Mouse (Mus musculus) frontal cortex, adult 2 months (tissue): Measurements from ENCODE around the gene Ak6. TPM values are rescaled to one million over a fixed set of nuclear protein-coding genes. Genes with fewer than 3 reads are reported as not detected.

Experiments used
- DNase-seq, 2 experiments: peaks; one replicate each; pipeline ENCODE4 v3.0.0; 2022; ENCODE audit warnings: low spot score in 1 of 2; ENCODE audit errors: extremely low spot score in 1 of 2
- polyA plus RNA-seq: library from polyadenylated mRNA; depleted of rRNA; stranded (reverse); fragments of >200 nt; gene quantifications from 2 replicates; pipeline ENCODE4 v1.2.3, GENCODE M21; 2012; rRNA removed

Ak6 gene
- polyA plus RNA-seq, 1 experiment = 148 TPM

DNA sequence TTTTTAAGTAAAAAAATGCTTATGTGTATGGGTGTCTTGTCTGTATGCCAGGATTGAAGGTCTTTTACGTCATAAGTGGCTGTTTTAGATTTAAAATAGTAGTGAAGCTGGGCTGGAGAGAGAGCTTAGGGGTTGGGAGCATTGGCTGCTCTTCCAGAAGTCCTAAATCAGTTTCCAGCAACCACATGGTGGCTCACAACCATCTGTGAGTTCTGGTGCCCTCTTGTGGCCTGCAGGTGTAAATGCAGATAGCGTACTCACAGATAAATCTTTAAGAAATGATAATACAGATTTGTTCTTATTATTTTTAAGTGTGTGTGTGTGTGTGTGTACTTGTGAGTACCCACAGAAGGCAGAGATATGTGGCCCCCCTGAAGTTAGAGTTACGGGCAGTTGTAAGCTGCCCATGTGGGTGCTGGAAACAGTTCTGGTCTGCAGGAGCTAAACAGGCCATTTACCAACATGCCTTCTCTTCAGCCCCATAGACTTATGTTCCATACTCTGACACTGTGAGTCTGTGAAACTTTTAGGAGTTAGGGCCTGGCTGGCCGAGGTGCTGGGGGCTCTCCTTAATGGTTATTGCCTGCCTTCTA lies 9.2 kb downstream of the Ak6 start:
- peak in 1 of 2 experiments; percentile 76 for DNase-seq

DNA sequence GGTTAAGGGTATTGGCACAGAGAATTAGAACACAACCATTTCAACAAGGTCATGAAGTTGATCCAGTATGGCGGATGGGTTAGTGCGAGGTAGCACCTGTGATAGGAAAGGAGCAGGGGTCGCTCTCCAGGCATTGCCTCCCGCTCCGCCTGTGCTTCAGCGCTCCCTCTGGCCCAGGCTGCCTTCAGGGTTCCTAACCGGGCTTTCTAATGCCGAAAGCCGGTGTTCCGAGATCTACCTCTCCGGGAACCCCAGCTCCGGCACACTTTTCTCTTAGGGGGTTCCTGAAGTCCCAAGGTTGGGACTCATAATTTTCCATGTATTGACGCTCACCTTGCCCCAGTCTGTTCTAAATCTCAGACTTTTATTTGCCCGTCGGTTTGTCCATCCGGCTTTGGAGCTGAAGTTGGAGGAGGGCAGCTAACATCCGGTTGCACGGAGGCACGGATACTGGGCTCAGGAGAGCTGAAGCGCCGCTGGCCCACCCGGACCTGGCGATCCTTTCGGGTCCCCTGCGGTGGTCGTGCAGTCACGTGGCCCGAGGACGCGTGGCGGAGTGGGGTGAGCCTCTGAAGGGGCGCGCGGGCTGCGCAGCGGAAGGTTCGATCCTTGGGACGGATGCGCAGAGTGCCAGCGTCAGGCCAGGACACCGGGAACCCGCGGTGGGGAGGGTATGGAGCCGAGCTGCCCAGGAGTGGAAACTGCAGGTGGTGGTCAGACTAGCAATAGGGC lies 18.7 kb downstream of the Ak6 start, which contains the start of gene Ccdc125:
Gene Ccdc125 (plus strand): TSS at position 427 of the 732 bp plus-strand sequence.
- DNase-seq = no peak

DNA sequence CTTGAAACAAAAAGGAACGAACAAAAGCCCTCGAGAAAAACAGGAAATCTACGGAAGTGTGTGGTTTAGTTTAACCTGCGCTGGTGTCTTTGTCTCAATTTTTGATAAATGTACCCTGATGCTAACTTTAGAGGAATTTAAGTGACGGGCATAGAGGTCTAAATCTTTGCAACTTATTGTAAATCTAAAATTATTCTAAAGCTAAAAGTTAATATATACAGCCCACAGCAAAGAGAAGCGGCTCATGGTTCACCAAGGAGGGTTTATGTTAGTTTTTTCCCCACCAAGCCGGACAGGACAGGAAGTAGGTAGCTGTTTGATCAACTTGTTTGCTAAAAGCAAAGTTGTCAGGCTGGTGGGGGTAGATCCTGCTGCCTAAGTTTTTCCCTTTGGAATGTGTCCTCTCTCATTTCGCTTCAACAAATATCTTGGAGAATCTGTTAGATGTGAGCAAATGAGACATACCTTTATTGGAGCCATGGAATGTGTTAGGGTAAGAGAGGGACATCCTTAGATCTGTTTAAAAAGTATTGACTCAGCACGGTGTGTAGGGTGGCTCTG lies 19.5 kb downstream of the Ak6 start:
- DNase-seq = no peak

GRCm38 (mm10) chr13:100675936-100676635 lies 25.3 kb downstream of the Ak6 start:
- no peak for DNase-seq

- DNase-seq = no peak
These were observed 30.8 kb downstream of the Ak6 start for GRCm38 (mm10) chr13:100681615-100682014.

DNA sequence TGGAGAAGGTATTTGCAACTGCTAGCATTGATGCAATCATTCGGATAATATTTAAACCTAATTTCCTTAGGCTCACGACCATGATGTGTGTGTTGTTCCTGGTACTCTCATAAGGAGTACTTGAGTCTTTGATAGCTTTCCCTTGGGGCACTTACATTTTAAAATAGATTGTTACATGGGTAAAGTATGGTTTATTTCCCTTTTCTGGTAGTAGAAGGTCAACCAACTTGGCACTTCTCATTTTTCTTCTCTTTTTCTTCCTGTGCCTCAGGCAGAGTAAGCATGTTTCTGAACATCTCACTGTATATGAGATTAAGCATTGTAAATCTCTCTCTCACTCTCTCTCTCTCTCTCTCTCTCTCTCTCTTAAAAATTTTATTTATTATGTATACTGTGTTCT lies 32.1 kb downstream of the Ak6 start:
- DNase-seq = no peak

DNA sequence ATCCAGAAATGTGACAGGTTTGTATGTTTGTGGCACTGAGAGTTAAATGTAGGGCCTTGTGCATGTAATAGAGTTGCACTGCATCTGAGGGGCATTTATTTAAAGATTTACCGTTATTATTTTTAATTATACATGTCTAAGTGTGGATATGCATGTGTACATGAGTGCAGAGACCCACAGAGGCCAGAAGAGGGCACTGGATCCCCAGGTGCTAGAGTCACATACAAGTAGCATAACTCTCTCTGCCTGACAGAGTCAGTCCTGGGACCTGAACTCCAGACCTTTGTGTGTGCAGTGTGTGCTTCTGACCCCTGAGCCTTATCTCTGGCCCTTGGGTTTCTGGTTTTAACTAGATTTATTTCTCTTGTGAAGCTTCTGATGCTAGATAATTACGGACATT lies 33.6 kb downstream of the Ak6 start:
- no peak for DNase-seq

DNA sequence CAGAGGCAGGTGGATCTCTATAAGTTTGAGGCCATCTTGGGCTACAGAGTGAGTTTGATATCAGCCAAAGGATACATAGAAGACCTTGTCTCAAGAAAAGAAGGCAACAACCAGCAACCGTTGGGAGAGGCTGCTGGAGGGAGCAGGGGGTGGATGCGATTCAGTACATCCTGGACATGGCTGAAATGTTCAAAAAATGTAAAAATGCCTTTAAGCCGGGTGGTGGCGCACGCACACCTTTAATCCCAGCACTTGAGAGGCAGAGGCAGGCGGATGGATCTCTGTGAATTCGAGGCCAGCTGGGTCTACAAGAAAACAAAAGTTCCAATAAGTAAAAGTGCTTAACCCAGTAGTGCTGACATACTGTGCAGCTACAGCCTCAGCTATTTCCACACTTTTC lies 36.7 kb downstream of the Ak6 start:
- no peak for DNase-seq

DNA sequence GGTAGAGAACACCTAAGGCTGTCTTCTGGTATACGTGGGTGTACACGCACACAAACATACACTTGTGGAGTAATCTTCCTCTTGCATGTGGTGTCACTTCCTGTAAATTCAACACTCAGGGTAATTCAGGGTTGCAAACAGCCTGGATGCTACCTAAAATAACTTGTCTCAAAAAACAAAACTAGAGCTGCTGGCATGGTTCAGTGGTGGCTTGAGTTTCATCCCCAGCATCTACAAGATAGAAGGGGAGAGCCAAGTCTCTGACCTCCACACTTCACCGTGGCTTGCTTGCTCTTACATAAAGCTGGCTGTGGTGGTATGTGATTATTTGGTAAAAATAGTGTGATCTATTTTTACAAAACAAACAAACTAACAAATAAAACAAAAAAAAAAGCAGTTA lies 46.8 kb downstream of the Ak6 start:
- DNase-seq = no peak

DNA sequence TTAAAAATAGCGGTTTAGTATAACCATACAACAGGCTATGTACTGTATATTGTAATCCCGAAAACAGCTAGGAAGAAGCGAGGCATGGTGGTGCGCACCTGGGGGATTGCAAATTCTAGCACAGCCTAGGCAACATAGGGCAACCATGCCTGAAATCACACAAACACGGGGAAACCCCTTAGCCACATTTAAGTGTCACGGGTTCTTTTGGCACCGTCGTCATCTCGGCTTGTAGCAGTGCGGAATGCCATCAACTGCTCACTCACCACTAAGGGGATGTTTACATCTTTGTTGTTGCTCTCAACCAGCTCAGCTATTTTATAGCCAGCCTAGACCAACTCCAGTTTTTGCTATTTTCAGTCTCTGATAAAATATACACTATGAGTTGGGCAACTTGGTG lies 48.1 kb downstream of the Ak6 start:
- no peak for DNase-seq

DNA sequence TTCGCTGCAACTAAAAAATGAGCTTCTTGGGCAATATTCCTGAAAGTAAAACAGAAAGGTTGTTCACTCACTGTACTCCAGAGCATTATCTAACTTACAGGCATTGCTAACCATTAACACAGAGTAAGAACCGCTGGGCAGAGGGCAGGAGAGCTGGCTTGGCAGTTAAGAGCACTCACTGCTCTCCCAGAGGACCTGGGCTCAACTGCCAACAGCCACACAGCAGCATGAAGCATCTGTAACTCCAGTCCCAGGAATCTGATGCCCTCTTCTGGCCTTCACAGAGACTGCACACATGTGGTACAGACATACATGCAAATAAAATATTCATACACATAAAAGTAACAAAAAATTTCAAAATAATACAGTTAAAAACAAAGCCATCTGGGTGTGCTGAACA lies 52.7 kb downstream of the Ak6 start:
- DNase-seq = no peak

GRCm38 (mm10) chr13:100706206-100706605 lies 55.4 kb downstream of the Ak6 start:
- DNase-seq = no peak

DNA sequence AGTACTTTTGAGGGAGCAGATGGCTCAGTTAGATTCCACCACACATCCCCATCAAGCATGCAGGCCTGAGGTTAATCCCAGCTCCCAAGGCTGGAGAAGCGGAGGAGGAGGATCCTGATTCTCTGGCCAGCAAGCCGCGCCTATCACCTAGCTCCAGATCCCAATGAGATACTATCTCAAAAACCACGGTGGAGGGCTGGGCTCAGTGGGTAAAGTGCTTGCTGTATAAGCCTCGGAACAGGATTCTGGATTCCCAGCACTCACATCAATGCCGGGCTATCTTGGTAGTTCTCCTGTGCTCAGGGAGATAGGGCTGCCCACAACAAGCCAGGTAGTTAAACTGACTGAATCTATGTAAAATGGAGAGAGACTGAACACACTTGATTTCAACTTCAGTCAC lies 64.7 kb downstream of the Ak6 start:
- DNase-seq = no peak

Other genes starting within 250 kb of the Ak6 start
- 0.22 and 0.40 TPM in 2 replicates for gene Naip1, start 198.1 kb upstream of the Ak6 start, polyA plus RNA-seq
- gene Gtf2h2, start 158.4 kb upstream of the Ak6 start, polyA plus RNA-seq = 53.2 and 64.2 TPM in 2 replicates
- 7.7 and 8.3 TPM in 2 replicates for gene Ocln, start 98.3 kb upstream of the Ak6 start, polyA plus RNA-seq
- 1.2 and 1.3 TPM in 2 replicates for gene Marveld2, start 34.0 kb upstream of the Ak6 start, polyA plus RNA-seq
- 14.2 and 14.5 TPM in 2 replicates for gene Rad17, start 72 bp downstream of the Ak6 start, polyA plus RNA-seq
- 19.4 and 21.2 TPM in 2 replicates for gene Taf9, start 600 bp downstream of the Ak6 start, polyA plus RNA-seq
- 0.67 and 0.84 TPM in 2 replicates for gene Ccdc125, start 18.7 kb downstream of the Ak6 start, polyA plus RNA-seq
- 18.6 and 22.2 TPM in 2 replicates for gene Cdk7, start 80.0 kb downstream of the Ak6 start, polyA plus RNA-seq
- gene Mrps36, start 93.7 kb downstream of the Ak6 start, polyA plus RNA-seq = 79.5 and 83.3 TPM in 2 replicates
- gene Cenph, start 124.9 kb downstream of the Ak6 start, polyA plus RNA-seq = 1.7 TPM in 2 replicates
- gene Ccnb1, start 135.6 kb downstream of the Ak6 start, polyA plus RNA-seq = 1.5 and 1.6 TPM in 2 replicates
- gene Slc30a5, start 182.4 kb downstream of the Ak6 start, polyA plus RNA-seq = 42.0 and 43.4 TPM in 2 replicates